Mouse (Mus musculus) heart, embryonic 14.5 days (tissue): ENCODE measurements around the gene Ranbp3l. TPM values are rescaled to one million over a fixed set of nuclear protein-coding genes. Genes with fewer than 3 reads are reported as not detected.

Experiments used
- ATAC-seq: fragments of 200-750 bp; cut with Nextera tagmentation; 2 replicates; pipeline ENCODE4 v1.8.0; 2017; ENCODE audit warnings: low read depth, moderate TSS enrichment; ENCODE audit not compliant: insufficient number of reproducible peaks, insufficient read depth, low FRiP score
- H3K27ac ChIP-seq, 2 experiments: fragments of 200-500 bp in 1 of 2; fragments of 300-500 bp in 1 of 2; sonication (generic) in 1 of 2; replicated peaks in 1 of 2; 2 replicates each; pipeline ENCODE4 v1.5.1; 2012 to 2014; ENCODE audit warnings: low read depth in 2 of 2, low read length in 2 of 2, control low read depth in 1 of 2, mild to moderate bottlenecking in 1 of 2, mixed read lengths in 1 of 2; ENCODE audit not compliant: control insufficient read depth in 1 of 2, insufficient read depth in 1 of 2
- H3K27me3 ChIP-seq: fragments of 300-500 bp; sonication (generic); 2 replicates; pipeline ENCODE4 v1.6.1; 2014; ENCODE audit warnings: mild to moderate bottlenecking, low read length, control low read depth; ENCODE audit not compliant: control insufficient read depth, insufficient read depth
- H3K36me3 ChIP-seq: fragments of 300-500 bp; sonication (generic); 2 replicates; pipeline ENCODE4 v1.6.1; 2014; ENCODE audit warnings: mild to moderate bottlenecking, control low read depth, low read length, mixed read lengths; ENCODE audit not compliant: control insufficient read depth, insufficient read depth
- H3K4me1 ChIP-seq, 2 experiments: fragments of 200-500 bp in 1 of 2; fragments of 300-500 bp in 1 of 2; sonication (generic) in 1 of 2; 2 replicates each; pipeline ENCODE4 v1.6.1; 2012 to 2014; ENCODE audit warnings: low read length in 2 of 2, control low read depth in 1 of 2, mixed read lengths in 1 of 2; ENCODE audit not compliant: control insufficient read depth in 2 of 2, insufficient read depth in 2 of 2
- H3K4me2 ChIP-seq: fragments of 300-500 bp; sonication (generic); 2 replicates; pipeline ENCODE4 v1.6.1; 2014; ENCODE audit warnings: mild to moderate bottlenecking, low read length
- H3K4me3 ChIP-seq, 2 experiments: fragments of 200-500 bp in 1 of 2; fragments of 300-500 bp in 1 of 2; sonication (generic) in 1 of 2; 2 replicates each; pipeline ENCODE4 v1.5.1; 2012 to 2014; ENCODE audit warnings: low read length in 2 of 2, mild to moderate bottlenecking in 2 of 2, control low read depth in 1 of 2, low read depth in 1 of 2, moderate library complexity in 1 of 2; ENCODE audit not compliant: control insufficient read depth in 1 of 2, insufficient read depth in 1 of 2
- H3K9ac ChIP-seq: fragments of 300-500 bp; sonication (generic); 2 replicates; pipeline ENCODE4 v1.6.1; 2014; ENCODE audit warnings: mild to moderate bottlenecking, low read length
- H3K9me3 ChIP-seq: fragments of 300-500 bp; sonication (generic); 2 replicates; pipeline ENCODE4 v1.6.1; 2016; ENCODE audit warnings: low read length, control low read depth; ENCODE audit not compliant: control insufficient read depth
- WGBS: fragments of 180-500 bp; shearing (Covaris S2); extraction: QIAGEN DNeasy Blood & Tissue Kit; methylation state at CpG from one replicate; pipeline ENCODE4 v1.1.7; 2014; 5-methylcytosine and 5-hydroxymethylcytosine counted together
- polyA plus RNA-seq: library from polyadenylated mRNA; unstranded; fragments of >200 nt; fragmentation: Nextera tagmentation; extraction: Ambion mirVana; gene quantifications from 2 replicates; pipeline ENCODE4 v1.2.1, GENCODE M21; 2014

Gene Ranbp3l
- polyA plus RNA-seq = 0.16 and 0.24 TPM in 2 replicates

DNA sequence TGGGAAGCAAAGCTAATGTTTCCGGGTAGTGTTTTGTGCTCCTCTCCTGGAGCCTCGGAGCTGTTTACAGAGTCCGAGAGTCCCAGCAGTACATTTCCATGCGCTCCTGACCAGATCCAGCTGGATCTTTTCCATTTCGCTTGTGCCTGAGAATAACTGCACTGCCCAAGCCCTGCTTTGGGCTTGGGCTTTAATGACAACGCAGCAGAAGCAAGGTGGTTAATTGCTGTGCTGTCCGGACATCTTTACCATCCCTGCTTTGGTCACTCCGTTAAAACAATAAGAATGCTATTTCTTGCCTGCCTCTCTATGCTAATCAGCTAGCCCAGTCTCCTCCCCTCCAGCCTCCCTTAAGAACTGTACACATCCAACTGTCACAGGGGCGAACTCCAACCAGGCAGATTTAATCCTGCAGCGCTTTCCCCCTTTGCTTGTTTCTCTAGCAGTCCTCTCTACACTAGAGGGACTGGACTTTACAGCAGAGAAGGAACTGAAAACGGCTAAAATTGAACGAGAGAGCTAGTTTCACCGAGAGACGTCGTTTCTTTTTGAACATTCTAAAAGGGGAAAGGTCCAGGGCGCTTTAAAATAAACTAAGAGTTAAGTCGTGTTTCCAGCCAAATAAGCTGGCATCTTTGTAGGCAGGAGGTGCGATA is at the start of gene Ranbp3l:
TSS of gene Ranbp3l (plus strand) at position 377 of the 656 bp plus-strand sequence.
- Histone ChIP-seq H3K9me3 (no peaks in the 10 kb centered on the region), H3K9ac (no peak within 1 kb of the TSS), H3K4me2 (peak within 1 kb of the TSS; percentile 24), H3K4me1 (no peaks in the 10 kb centered on the region), H3K36me3 (no peaks in the 10 kb centered on the region), H3K27ac (no peak within 1 kb of the TSS), H3K27me3 (no peaks in the 10 kb centered on the region), H3K4me3 (no peak within 1 kb of the TSS)
- ATAC-seq = no peak
- 63% methylated on average over 18 of the region's 18 CpGs for WGBS

DNA sequence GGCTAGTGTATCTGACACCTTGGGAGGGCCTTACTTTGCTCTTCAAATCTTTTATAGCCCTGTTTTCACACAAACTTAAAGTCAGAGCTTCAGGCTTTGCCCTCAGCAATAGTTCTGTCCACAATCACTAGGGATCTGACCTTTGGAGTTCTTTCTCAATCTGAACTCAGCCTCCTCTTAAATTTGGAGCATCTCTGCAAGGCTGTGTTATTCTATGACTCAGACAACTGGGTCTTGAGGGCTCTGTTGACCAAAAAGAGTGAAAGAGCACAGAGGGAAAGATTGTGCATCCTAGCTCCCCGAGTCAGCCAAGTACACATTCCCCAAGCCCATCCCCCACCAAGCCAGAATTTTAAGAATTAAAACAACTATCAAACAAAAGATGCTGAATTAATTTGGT is 37.7 kb upstream of the Ranbp3l start:
- H3K4me2 ChIP-seq = no peak overlapping the region
- H3K9me3 ChIP-seq = no peaks in the 10 kb centered on the region
- H3K4me3 ChIP-seq = no peak overlapping the region
- no peaks in the 10 kb centered on the region for H3K27me3 ChIP-seq
- 62% methylated on average over 1 of the region's 1 CpGs for WGBS
- H3K9ac ChIP-seq = no peak overlapping the region
- H3K36me3 ChIP-seq = no peaks in the 10 kb centered on the region
- no peak overlapping the region for H3K27ac ChIP-seq
- H3K4me1 ChIP-seq = no peaks in the 10 kb centered on the region
- no peak for ATAC-seq

DNA sequence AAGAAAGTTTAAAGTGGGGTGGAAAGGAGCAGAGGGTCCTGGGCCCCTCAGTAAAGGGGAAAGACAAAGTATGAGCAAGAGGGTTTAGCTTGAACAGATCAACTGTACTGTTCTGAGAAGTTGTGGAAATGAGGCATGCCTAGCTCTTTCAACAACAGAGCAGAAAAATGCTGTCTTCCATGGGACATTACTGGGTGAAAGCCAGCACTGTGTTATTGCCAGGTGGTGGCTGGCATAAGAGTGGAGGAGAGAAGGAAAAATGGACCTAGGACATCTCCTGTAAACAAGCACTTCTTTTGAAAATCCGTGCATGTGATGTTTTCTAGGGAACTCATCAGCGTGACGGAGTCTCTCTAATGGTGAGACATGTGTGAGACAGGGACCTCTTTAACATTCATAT is 30.8 kb upstream of the Ranbp3l start:
- Histone ChIP-seq H3K4me1 (no peaks in the 10 kb centered on the region), H3K4me3 (no peak overlapping the region), H3K9ac (no peak overlapping the region), H3K9me3 (no peaks in the 10 kb centered on the region), H3K27me3 (no peaks in the 10 kb centered on the region), H3K36me3 (no peaks in the 10 kb centered on the region), H3K27ac (no peak overlapping the region), H3K4me2 (no peak overlapping the region)
- ATAC-seq = no peak
- 84% methylated on average over 3 of the region's 3 CpGs for WGBS

DNA sequence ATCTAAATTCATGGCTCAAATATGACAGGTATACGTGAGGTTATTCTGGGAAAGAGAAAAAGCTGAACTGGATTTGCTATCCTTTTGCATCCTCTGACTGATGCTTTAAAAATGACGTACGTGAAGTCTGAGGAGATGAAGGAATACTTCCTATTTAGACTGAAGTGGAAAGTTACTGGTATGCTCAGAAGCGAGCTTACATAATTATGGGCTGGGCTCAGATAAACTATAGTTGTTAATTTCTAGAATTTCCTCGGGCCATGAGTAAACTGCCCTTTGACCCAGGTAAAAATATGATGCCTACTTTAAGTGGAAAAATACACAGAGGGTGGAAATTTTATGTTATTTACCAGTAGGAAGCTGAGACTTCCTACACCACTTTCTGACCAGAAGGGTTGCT is 26.9 kb upstream of the Ranbp3l start:
- ATAC-seq = no peak
- WGBS = 77% methylated on average over 5 of the region's 5 CpGs

DNA sequence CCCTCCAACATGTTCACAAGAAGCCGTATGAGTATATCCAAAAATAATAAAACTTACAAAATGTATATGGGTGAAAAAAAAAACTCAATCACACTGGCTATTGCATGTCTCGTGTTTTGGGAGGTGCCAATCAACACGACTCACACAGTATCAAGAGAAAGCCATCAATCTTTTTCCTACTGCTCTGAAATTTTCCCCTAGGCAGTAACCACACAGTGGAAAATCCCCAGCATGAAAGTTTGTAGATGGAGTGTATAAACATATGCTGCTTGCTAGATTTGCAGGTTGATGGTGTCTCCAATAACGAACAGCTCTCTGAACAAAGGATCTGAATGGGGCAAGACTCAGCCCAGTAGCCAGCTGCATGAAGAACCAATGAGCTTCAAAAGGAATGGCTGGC is 16.9 kb upstream of the Ranbp3l start:
- ATAC-seq = no peak
- WGBS = 73% methylated on average over 4 of the region's 4 CpGs
- Histone ChIP-seq H3K4me1 (no peaks in the 10 kb centered on the region), H3K27me3 (no peaks in the 10 kb centered on the region), H3K9me3 (no peaks in the 10 kb centered on the region), H3K4me3 (no peak overlapping the region), H3K4me2 (no peak overlapping the region), H3K9ac (no peak overlapping the region), H3K27ac (no peak overlapping the region), H3K36me3 (no peaks in the 10 kb centered on the region)

More for the DNA sequence above, 26.9 kb upstream of the Ranbp3l start:
- Histone ChIP-seq H3K27ac (no peak overlapping the region), H3K4me3 (no peak overlapping the region), H3K9me3 (no peaks in the 10 kb centered on the region), H3K36me3 (no peaks in the 10 kb centered on the region), H3K4me1 (no peaks in the 10 kb centered on the region), H3K27me3 (no peaks in the 10 kb centered on the region), H3K9ac (no peak overlapping the region), H3K4me2 (no peak overlapping the region)

DNA sequence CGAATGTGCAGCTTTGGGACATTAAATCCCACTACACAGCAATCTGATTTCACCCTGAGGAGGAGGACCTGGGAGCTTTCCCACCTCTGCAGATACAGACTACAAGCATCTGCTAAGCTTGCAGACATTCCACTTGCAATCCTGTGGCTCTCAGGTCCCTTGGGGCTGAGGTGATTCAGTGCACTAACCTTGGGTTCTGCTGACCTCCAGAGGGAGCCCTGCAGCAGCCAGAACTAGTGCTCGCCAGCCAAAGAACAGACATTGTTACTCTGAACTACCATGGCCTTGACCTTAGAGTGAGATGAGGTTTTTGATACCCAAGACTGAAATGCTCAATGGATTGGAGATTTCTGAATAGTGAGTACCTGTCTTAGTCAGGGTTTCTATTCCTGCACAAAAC is 4.4 kb upstream of the Ranbp3l start:
- WGBS = 58% methylated on average over 2 of the region's 2 CpGs
- Histone ChIP-seq H3K4me2 (no peak overlapping the region), H3K27me3 (no peaks in the 10 kb centered on the region), H3K9me3 (no peaks in the 10 kb centered on the region), H3K4me1 (no peaks in the 10 kb centered on the region; a peak in 1 of 4 replicates), H3K27ac (no peak overlapping the region), H3K9ac (no peak overlapping the region), H3K36me3 (no peaks in the 10 kb centered on the region), H3K4me3 (no peak overlapping the region)
- ATAC-seq = no peak

DNA sequence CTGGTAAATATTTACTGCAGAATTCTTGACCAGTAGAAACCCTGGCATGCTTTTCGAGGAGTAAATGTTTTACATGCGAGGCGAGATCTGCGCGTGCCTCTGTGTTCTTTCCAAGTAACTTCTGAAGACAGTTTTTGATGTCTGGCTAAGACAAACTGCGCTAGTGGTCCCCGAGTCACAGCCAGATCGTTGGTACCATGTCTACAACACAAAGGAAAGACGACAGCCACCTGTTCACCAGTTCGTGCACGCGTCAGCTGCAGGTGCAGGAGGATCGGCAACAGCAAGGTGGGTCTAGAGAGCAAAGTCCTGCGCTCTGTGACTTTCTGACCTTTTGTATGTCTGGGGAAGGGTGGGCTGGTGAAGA is 463 bp downstream of the Ranbp3l start:
- H3K9me3 ChIP-seq = no peaks in the 10 kb centered on the region
- no peaks in the 10 kb centered on the region for H3K36me3 ChIP-seq
- no peaks in the 10 kb centered on the region for H3K4me1 ChIP-seq
- peak overlapping the region; percentile 24 for H3K4me2 ChIP-seq
- no peak overlapping the region for H3K4me3 ChIP-seq
- ATAC-seq = no peak
- H3K27ac ChIP-seq = no peak overlapping the region
- no peaks in the 10 kb centered on the region for H3K27me3 ChIP-seq
- WGBS = 76% methylated on average over 14 of the region's 14 CpGs
- H3K9ac ChIP-seq = no peak overlapping the region

DNA sequence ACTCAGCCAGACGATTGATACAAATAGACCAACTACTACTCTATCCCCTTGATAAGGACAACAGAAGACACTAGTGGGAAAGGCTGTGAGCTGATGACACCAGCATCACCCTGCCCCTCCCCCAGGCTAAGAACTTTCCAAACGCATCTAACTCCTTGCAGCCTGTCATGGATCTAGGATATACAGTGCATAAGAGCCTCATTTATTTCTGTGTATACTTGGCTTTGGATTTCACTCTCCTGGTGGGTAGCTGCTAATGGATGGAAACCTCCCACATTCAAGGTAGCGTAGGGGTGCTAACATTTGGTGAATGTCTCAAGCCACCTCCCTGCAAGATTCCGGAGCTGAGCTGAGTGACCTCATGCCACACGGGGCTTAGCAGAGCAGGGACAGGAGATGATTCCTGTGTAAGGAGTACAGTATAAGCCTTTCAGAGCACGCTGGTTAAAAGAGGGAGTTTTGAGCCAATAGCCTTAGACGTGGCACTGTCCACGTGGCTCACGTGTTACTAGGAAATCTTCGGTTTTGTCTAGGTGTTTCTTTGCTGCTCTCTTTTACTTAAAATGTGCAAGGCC is 1.4 kb downstream of the Ranbp3l start:
- Histone ChIP-seq H3K9me3 (no peaks in the 10 kb centered on the region), H3K4me2 (no peak overlapping the region), H3K9ac (no peak overlapping the region), H3K4me1 (no peaks in the 10 kb centered on the region), H3K36me3 (no peaks in the 10 kb centered on the region), H3K27me3 (no peaks in the 10 kb centered on the region), H3K27ac (no peak overlapping the region), H3K4me3 (no peak overlapping the region)
- 67% methylated on average over 10 of the region's 10 CpGs for WGBS
- no peak for ATAC-seq
